Mouse (Mus musculus) T-cell, adult 66 days (primary cell): Measurements from ENCODE around the gene Gnptab. TPM values are rescaled to one million over a fixed set of nuclear protein-coding genes. Genes with fewer than 3 reads are reported as not detected.

Experiments used
- total RNA-seq, 2 experiments: library from RNA; stranded (reverse); gene quantifications; 3 replicates in 1 of 2; 4 replicates in 1 of 2; pipeline ENCODE4 v1.2.4; 2023

Gnptab gene
- 10 to 100 TPM; 36.8 to 40.0 TPM for total RNA-seq

DNA sequence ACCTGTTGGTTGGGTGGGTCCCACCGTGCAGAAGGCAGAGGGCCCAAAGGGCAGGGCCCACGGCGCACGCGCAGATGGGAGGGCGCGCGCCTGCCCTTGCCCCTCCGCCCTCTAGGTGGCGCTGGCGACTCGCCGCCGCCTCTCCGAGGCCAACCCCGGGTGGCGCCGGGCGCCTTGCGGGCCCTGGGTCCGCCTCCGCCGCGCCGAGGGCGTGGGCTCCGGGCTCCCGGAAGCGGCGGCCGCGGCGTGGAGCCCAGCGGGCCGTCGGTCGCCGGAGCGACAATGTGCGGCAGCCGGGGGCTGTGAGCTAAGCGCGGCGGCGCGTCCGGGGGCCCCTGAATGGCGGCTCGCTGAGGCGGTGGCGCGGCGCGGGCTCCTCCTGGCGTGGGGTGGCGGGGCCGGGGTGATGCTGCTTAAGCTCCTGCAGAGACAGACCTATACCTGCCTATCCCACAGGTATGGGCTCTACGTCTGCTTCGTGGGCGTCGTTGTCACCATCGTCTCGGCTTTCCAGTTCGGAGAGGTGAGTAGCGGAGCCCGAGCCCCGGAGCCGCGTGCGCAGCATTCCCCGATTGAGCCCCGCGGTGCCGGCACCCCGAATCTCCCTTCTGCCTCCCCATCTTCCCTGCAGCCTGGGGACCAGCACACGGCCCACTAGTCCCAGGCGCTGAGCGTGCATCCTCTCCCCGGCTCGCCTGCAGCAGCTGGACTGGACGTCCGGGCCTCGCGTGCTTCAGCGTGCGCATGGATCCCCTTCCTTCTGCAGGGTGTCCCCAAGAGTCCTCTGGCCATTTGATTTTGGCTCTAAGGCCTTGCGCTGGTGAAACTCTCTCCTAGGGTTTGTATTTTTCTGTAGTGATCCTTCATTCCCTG is at the start of gene Gnptab, which contains the start of gene Dram1:
Gene Gnptab (plus strand): TSS at position 120 of the 873 bp plus-strand sequence.
Gene Dram1 (minus strand): TSS at position 68 of the 873 bp plus-strand sequence.

GRCm38 (mm10) chr10:88459502-88459992 is 80.6 kb downstream of the Gnptab start, which contains the start of gene Sycp3:
Gene Sycp3 (plus strand): TSS chr10:88459569.

Other genes starting within 250 kb of the Gnptab start
- gene Parpbp, start 232.2 kb upstream of the Gnptab start, total RNA-seq, result 1 to 10 TPM in 1 of 2 experiments, under 1 TPM in 1; 0.15 to 2.4 TPM
- gene Nup37, start 232.1 kb upstream of the Gnptab start, total RNA-seq, result 10 to 100 TPM; 12.3 to 13.5 TPM
- gene Washc3, start 178.0 kb upstream of the Gnptab start, total RNA-seq, result 10 to 100 TPM; 55.7 to 61.1 TPM
- gene Dram1, start 52 bp upstream of the Gnptab start, total RNA-seq, result under 1 TPM; 0.59 to 0.87 TPM
- not detected for gene Sycp3, start 80.4 kb downstream of the Gnptab start, total RNA-seq
- 1 to 10 TPM; 5.5 to 5.8 TPM for gene Chpt1, start 124.9 kb downstream of the Gnptab start, total RNA-seq
- not detected for gene Mybpc1, start 226.0 kb downstream of the Gnptab start, total RNA-seq